Mouse (Mus musculus) monocyte, adult 2 months (primary cell): Measurements from ENCODE around the gene Selplg.

ENCODE experiments used
- DNase-seq, 2 experiments: peaks; one replicate each; pipeline ENCODE4 v3.0.0; 2022; ENCODE audit warnings: low spot score in 2 of 2, low read depth in 1 of 2

Gene Selplg

GRCm38 (mm10) chr5:113772905-113773519 is 59.4 kb downstream of the Selplg start:
- DNase-seq: no peak

GRCm38 (mm10) chr5:113772450-113772895 is 60.0 kb downstream of the Selplg start, which contains the start of the genes Sart3 and Iscu:
Gene Sart3 (minus strand): TSS chr5:113772510.
Gene Iscu (plus strand): TSS chr5:113772748.
- peak; percentile 89 to 95 for DNase-seq

GRCm38 (mm10) chr5:113771213-113772162 is 61.0 kb downstream of the Selplg start:
- peak; percentile 69 to 82 for DNase-seq

- no peak for DNase-seq
These were observed 63.6 kb downstream of the Selplg start for GRCm38 (mm10) chr5:113768806-113769205.
